Mouse (Mus musculus): ENCODE measurements around the gene Pcdh15. TPM values are rescaled to one million over a fixed set of nuclear protein-coding genes. Genes with fewer than 3 reads are reported as not detected.

The Pcdh15 gene
- polyA plus RNA-seq, 1 experiment from 2014 or later: 1.9 TPM

GRCm38 (mm10) chr10:74680559-74680958 lies 1581.4 kb downstream of the Pcdh15 start:
- no peak overlapping the region for H3K4me3 ChIP-seq (ENCODE audit: low read depth, low read length)
- no peaks in the 10 kb centered on the region for H3K36me3 ChIP-seq (ENCODE audit: control insufficient read depth, insufficient read depth, low read length)
- no peak overlapping the region for H3K9ac ChIP-seq (ENCODE audit: low read length)
- 48% methylated on average over 1 of the region's 1 CpGs for WGBS
- no peaks in the 10 kb centered on the region for H3K4me1 ChIP-seq (ENCODE audit: control insufficient read depth, insufficient read depth, low read length)
- no peaks in the 10 kb centered on the region for H3K9me3 ChIP-seq (replicated peaks; ENCODE audit: control insufficient read depth, low read length)
- H3K4me2 ChIP-seq (ENCODE audit: low read length): no peak overlapping the region
- no peak overlapping the region for H3K27ac ChIP-seq (ENCODE audit: low read depth, low read length)
- no peak for DNase-seq (ENCODE audit: low spot score)
- ATAC-seq: no peak
- no peaks in the 10 kb centered on the region for H3K27me3 ChIP-seq (replicated peaks; ENCODE audit: control insufficient read depth, insufficient read depth, low read length)
